Mouse (Mus musculus): ENCODE data around the gene Plb1. TPM values are rescaled to one million over a fixed set of nuclear protein-coding genes. Genes with fewer than 3 reads are reported as not detected.

Gene Plb1
- polyA plus RNA-seq, 1 experiment, result not detected

- H3K36me3 ChIP-seq (ENCODE audit: control insufficient read depth, insufficient read depth), result no peaks in the 10 kb centered on the region
- TF ChIP-seq USF1 (IDR thresholded peaks at IDR 0.05; ENCODE audit: low read depth) (no peak), CTCF (IDR thresholded peaks at IDR 0.05; ENCODE audit: control insufficient read depth, insufficient read depth, insufficient read length) (no peak)
- H3K27me3 ChIP-seq (ENCODE audit: control insufficient read depth, insufficient read depth, insufficient read length), result no peaks in the 10 kb centered on the region
- no peaks in the 10 kb centered on the region for H3K79me2 ChIP-seq (ENCODE audit: control insufficient read depth, insufficient read depth)
- no peak overlapping the region for H3ac ChIP-seq (ENCODE audit: control insufficient read depth, insufficient read length, low read depth)
- no peak overlapping the region for H3K4me3 ChIP-seq (ENCODE audit: insufficient read depth, poor library complexity, severe bottlenecking)
- no peaks in the 10 kb centered on the region for H3K79me3 ChIP-seq (ENCODE audit: low read depth)
Measured at GRCm38 (mm10) chr5:32413569-32413968, 181.1 kb downstream of the Plb1 start.

- H3ac ChIP-seq (ENCODE audit: control insufficient read depth, insufficient read length, low read depth), result no peak overlapping the region
- TF ChIP-seq USF1 (IDR thresholded peaks at IDR 0.05; ENCODE audit: low read depth) (no peak), CTCF (IDR thresholded peaks at IDR 0.05; ENCODE audit: control insufficient read depth, insufficient read depth, insufficient read length) (no peak), MYOD1 (IDR thresholded peaks at IDR 0.05; ENCODE audit: control insufficient read depth, insufficient read length, low read depth) (no peak), MAX (IDR thresholded peaks at IDR 0.05) (no peak), CEBPB (IDR thresholded peaks at IDR 0.05; ENCODE audit: low read depth) (no peak), MYOG (IDR thresholded peaks at IDR 0.05; ENCODE audit: control insufficient read depth, extremely low read depth, insufficient read length) (no peak), FOSL1 (IDR thresholded peaks at IDR 0.05; ENCODE audit: insufficient read depth, low read length, poor library complexity, severe bottlenecking) (no peak)
Measured at GRCm38 (mm10) chr5:32414461-32414985, 182.0 kb downstream of the Plb1 start.

GRCm38 (mm10) chr5:32415554-32415953 lies 183.0 kb downstream of the Plb1 start:
- Histone ChIP-seq H3K36me3 (ENCODE audit: control insufficient read depth, insufficient read depth) (no peaks in the 10 kb centered on the region), H3K27me3 (ENCODE audit: control insufficient read depth, insufficient read depth, insufficient read length) (no peaks in the 10 kb centered on the region), H3K4me3 (ENCODE audit: insufficient read depth, poor library complexity, severe bottlenecking) (no peak overlapping the region), H3K79me2 (ENCODE audit: control insufficient read depth, insufficient read depth) (no peaks in the 10 kb centered on the region), H3K79me3 (ENCODE audit: low read depth) (no peaks in the 10 kb centered on the region), H3ac (ENCODE audit: control insufficient read depth, insufficient read length, low read depth) (no peak overlapping the region)
- no peak for TF ChIP-seq MYOD1 (IDR thresholded peaks at IDR 0.05; ENCODE audit: control insufficient read depth, insufficient read length, low read depth)
- no peak for TF ChIP-seq MAX (IDR thresholded peaks at IDR 0.05)
- TF ChIP-seq CEBPB (IDR thresholded peaks at IDR 0.05; ENCODE audit: low read depth), result no peak
- no peak for TF ChIP-seq CTCF (IDR thresholded peaks at IDR 0.05; ENCODE audit: control insufficient read depth, insufficient read depth, insufficient read length)
- TF ChIP-seq FOSL1 (IDR thresholded peaks at IDR 0.05; ENCODE audit: insufficient read depth, low read length, poor library complexity, severe bottlenecking), result no peak
- no peak for TF ChIP-seq MYOG (IDR thresholded peaks at IDR 0.05; ENCODE audit: control insufficient read depth, extremely low read depth, insufficient read length)
- no peak for TF ChIP-seq USF1 (IDR thresholded peaks at IDR 0.05; ENCODE audit: low read depth)

More at GRCm38 (mm10) chr5:32414461-32414985, 182.0 kb downstream of the Plb1 start:
- H3K27me3 ChIP-seq (ENCODE audit: control insufficient read depth, insufficient read depth, insufficient read length), result no peaks in the 10 kb centered on the region
- no peaks in the 10 kb centered on the region for H3K79me2 ChIP-seq (ENCODE audit: control insufficient read depth, insufficient read depth)
- H3K4me3 ChIP-seq (ENCODE audit: insufficient read depth, poor library complexity, severe bottlenecking), result no peak overlapping the region
- no peaks in the 10 kb centered on the region for H3K36me3 ChIP-seq (ENCODE audit: control insufficient read depth, insufficient read depth)
- no peaks in the 10 kb centered on the region for H3K79me3 ChIP-seq (ENCODE audit: low read depth)

Other genes with a start within 250 kb of the Plb1 start
- gene Fosl2, start 96.9 kb upstream of the Plb1 start, polyA plus RNA-seq (2012; fragmentation: generic; extraction: Trizol), result 15.3 TPM
- gene Ppp1cb, start 226.1 kb downstream of the Plb1 start, polyA plus RNA-seq (2012; fragmentation: generic; extraction: Trizol), result 37.9 TPM

Measured in C2C12 (cell line).